Mouse (Mus musculus) spleen, adult 2 months (tissue): ENCODE measurements at regions not wholly inside any gene's neighbourhood (a gene's known extent, or its start where the extent isn't known, plus 50 kb on each side); places are given as distances from the start of the nearest gene placed in this dataset.

Source experiments
- DNase-seq, 2 experiments: peaks; one replicate each; pipeline versions ENCODE4 v3.0.0 to v3.0.0-alpha.2; 2012 to 2021; ENCODE audit warnings: low spot score in 2 of 2, low read depth in 1 of 2
- H3K27ac ChIP-seq: fragments of 200-500 bp; 2 replicates; pipeline ENCODE4 v1.5.1; 2012; ENCODE audit warnings: low read length, inconsistent platforms; ENCODE audit not compliant: insufficient read depth
- H3K27me3 ChIP-seq: fragments of 200-500 bp; 2 replicates; pipeline ENCODE4 v1.6.1; 2012; ENCODE audit warnings: mild to moderate bottlenecking, moderate library complexity, low read length, inconsistent platforms; ENCODE audit not compliant: control insufficient read depth, insufficient read depth
- H3K36me3 ChIP-seq: fragments of 200-500 bp; 2 replicates; pipeline ENCODE4 v1.6.1; 2012; ENCODE audit warnings: mild to moderate bottlenecking, low read length, inconsistent platforms; ENCODE audit not compliant: control insufficient read depth, insufficient read depth
- H3K4me1 ChIP-seq: fragments of 200-500 bp; 2 replicates; pipeline ENCODE4 v1.6.1; 2011; ENCODE audit warnings: inconsistent platforms; ENCODE audit not compliant: control insufficient read depth, insufficient read depth, insufficient read length
- H3K4me3 ChIP-seq: fragments of 200-500 bp; 2 replicates; pipeline ENCODE4 v1.5.1; 2011; ENCODE audit warnings: mild to moderate bottlenecking, inconsistent platforms; ENCODE audit not compliant: insufficient read depth, insufficient read length; ENCODE audit errors: extremely low read depth
- CTCF ChIP-seq: fragments of 200-500 bp; IDR thresholded peaks from 2 replicates; pipeline ENCODE4 v1.5.1; 2011; ENCODE audit warnings: mild to moderate bottlenecking, inconsistent platforms; ENCODE audit not compliant: insufficient read depth, insufficient read length, insufficient replicate concordance; ENCODE audit errors: extremely low read depth
- POLR2A ChIP-seq: fragments of 200-500 bp; IDR thresholded peaks from 2 replicates; pipeline ENCODE4 v1.6.1; 2011; ENCODE audit warnings: low read depth, low read length, inconsistent platforms
- WGBS: fragments of 180-500 bp; shearing (Covaris S2); methylation state at CpG from one replicate; pipeline ENCODE4 v1.1.7; 2018; 5-methylcytosine and 5-hydroxymethylcytosine counted together

DNA sequence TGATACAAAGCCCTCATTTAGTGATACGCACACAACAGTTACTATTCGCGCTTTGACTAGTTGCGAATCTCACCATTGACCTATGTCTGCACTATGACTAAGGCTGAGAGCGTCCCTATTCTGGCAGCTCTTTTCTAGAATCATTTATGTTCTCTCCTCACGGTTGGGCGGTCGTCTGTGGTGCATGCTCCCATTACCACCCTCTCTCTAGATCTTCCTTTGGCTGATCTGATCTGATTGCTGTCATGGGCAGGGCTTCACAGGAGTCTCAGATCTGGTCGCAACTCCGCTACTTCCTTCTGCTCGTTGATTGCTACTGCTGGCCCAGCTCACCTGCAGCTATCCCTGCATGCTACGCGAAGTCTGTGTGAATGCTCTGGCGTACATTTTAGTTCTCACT is 239.2 kb upstream of the BC052040 start:
- no peak for TF ChIP-seq POLR2A
- TF ChIP-seq CTCF, result no peak
- DNase-seq, result no peak
- H3K27ac ChIP-seq, result no peak overlapping the region
- H3K4me3 ChIP-seq, result no peak overlapping the region
- no peaks in the 10 kb centered on the region for H3K27me3 ChIP-seq
- WGBS, result 93% methylated on average over 14 of the region's 14 CpGs
- no peaks in the 10 kb centered on the region for H3K4me1 ChIP-seq
- H3K36me3 ChIP-seq, result no peaks in the 10 kb centered on the region

DNA sequence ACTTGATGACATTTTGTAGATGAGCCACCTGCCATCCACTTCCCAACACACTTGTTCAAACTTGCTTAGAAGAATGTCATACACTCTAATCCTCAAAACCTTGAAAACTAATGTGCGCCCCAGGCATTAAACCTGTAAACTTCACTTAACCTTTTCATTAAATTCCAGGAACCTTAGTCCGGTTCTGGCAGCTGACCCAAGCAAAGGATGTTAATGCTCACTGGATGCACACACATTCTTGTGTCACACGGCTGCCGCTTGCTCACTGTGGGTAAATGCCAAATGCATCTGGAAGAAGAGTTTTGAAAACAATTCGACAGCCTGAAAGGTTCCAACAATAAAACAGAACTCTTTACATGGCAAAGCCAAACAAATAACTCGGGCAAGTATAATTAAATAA is 235.0 kb upstream of the BC052040 start:
- no peak for TF ChIP-seq POLR2A
- no peak for TF ChIP-seq CTCF
- DNase-seq, result no peak

DNA sequence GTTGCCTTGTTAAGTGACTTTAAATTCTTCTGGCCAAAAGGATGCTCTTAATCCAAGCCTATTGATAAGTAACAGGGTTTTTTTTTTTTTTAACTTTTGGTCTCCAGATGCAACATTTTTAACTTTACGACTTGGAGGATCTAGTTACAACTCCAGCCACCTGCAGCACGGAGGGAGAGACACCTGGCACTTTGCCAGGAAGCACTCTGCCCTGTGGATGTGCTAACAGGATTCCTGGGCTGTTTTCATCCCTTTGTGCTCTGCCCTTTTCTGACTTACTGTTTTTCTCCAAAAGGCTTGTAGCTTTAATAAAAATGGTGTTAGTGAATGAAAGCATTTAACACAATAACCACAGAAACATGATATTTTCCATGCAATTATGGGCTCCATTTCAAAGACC is 233.3 kb upstream of the BC052040 start:
- 50% methylated on average over 2 of the region's 2 CpGs for WGBS

More for the DNA sequence above, 235.0 kb upstream of the BC052040 start:
- Histone ChIP-seq H3K4me1 (no peaks in the 10 kb centered on the region), H3K27me3 (no peaks in the 10 kb centered on the region), H3K27ac (no peak overlapping the region), H3K36me3 (no peaks in the 10 kb centered on the region), H3K4me3 (no peak overlapping the region)
- WGBS, result 85% methylated on average over 6 of the region's 6 CpGs

DNA sequence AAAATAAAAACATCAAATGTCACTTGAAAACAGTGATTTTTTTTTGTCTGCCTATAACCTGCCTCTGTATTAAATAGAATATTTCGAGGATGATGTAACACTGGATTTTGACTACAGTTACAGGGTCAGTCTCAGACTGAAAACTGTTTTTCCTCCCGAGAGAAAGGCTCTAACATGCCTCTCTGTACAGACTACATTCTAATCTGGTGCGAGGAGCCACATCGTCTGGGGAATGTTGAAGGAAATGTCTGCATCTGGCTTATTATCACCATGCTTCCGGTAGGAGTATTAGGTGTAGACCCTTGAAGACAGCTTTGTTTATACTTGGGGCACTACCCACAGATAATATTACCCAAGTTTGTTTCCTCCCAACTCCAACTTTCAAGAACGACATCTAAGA is 210.4 kb upstream of the BC052040 start:
- no peak for DNase-seq
- 67% methylated on average over 6 of the region's 6 CpGs for WGBS
- TF ChIP-seq POLR2A (no peak), CTCF (no peak)

More for the DNA sequence above, 233.3 kb upstream of the BC052040 start:
- Histone ChIP-seq H3K4me1 (no peaks in the 10 kb centered on the region), H3K4me3 (no peak overlapping the region), H3K27ac (no peak overlapping the region), H3K27me3 (no peaks in the 10 kb centered on the region), H3K36me3 (no peaks in the 10 kb centered on the region)
- TF ChIP-seq POLR2A (no peak), CTCF (no peak)
- no peak for DNase-seq

DNA sequence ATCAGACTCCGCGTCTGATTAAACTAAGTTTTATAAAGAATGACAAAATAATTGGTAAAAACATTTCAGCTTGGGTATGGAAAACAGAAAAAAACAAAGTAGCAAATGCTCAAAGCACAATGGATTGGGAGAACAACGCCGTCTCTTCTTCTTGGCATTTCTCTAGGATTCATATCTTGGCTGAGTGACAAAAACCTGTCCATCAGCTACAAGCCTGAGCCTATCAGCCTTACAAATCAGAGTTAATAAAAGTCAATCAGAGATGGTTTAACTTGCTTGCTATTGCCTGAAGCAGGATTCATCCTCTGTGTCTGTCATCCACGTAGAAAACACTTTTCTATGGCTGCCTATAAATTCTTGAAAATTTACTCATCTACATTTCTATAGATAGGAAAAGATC is 206.2 kb upstream of the BC052040 start:
- TF ChIP-seq POLR2A (no peak), CTCF (no peak)
- Histone ChIP-seq H3K36me3 (no peaks in the 10 kb centered on the region), H3K27me3 (no peaks in the 10 kb centered on the region), H3K27ac (no peak overlapping the region), H3K4me1 (no peaks in the 10 kb centered on the region), H3K4me3 (no peak overlapping the region)
- 92% methylated on average over 5 of the region's 5 CpGs for WGBS
- DNase-seq, result no peak

More for the DNA sequence above, 210.4 kb upstream of the BC052040 start:
- Histone ChIP-seq H3K27me3 (no peaks in the 10 kb centered on the region), H3K4me1 (no peaks in the 10 kb centered on the region), H3K4me3 (no peak overlapping the region), H3K27ac (no peak overlapping the region), H3K36me3 (no peaks in the 10 kb centered on the region)

DNA sequence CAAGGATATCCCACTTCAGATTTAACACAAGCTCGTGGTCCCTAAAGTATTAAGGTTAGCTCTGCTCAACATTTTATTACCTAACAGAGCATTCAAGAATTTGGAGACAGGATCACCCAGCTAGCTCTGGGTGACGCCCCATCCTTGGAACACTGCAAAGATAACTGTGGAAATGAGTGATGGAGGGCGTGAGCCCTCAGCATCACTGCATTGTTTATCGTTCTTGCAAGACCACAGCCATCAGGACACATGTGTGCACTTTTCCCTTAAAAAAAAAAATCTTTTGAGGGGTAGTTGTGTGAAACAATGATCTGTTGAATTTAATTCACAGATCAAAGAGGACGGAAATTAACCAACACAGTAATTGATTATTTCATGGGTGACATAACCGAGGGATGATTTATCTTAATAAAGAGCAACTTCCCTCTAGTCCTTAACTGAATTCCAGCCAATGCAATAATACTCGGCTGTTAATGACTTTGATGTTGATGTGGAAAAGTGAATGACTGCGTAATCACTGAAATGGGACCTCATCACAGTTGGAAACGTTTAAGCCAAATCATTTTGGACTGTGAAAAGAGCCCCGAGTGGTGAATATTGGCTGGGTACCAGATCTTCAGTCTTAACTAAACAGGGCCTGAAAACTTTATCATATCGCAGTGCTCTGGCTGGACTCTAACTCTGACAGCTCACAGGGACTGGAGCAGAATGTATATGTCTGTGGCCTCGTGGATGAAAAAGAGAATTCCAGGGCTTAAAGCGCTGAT is 196.9 kb upstream of the BC052040 start:
- Histone ChIP-seq H3K36me3 (no peaks in the 10 kb centered on the region), H3K4me1 (no peaks in the 10 kb centered on the region), H3K4me3 (no peak overlapping the region), H3K27me3 (no peaks in the 10 kb centered on the region), H3K27ac (no peak overlapping the region)
- WGBS, result 66% methylated on average over 13 of the region's 13 CpGs
- TF ChIP-seq CTCF (no peak), POLR2A (no peak)
- no peak for DNase-seq
